Mouse (Mus musculus) gonadal fat pad, adult 2 months (tissue): Measurements from ENCODE around the gene Psmb5. TPM values are rescaled to one million over a fixed set of nuclear protein-coding genes. Genes with fewer than 3 reads are reported as not detected.

Source experiments
- polyA plus RNA-seq: library from polyadenylated mRNA; depleted of rRNA; stranded (reverse); fragments of >200 nt; gene quantifications from 2 replicates; pipeline ENCODE4 v1.2.3, GENCODE M21; 2012; rRNA removed

Gene Psmb5
- polyA plus RNA-seq, 1 experiment = 260 TPM

Other genes with a start within 250 kb of the Psmb5 start
- 9.1 and 10.0 TPM in 2 replicates for gene Slc7a7, start 200.2 kb downstream of the Psmb5 start, polyA plus RNA-seq
- 219 and 296 TPM in 2 replicates for gene Mrpl52, start 191.1 kb downstream of the Psmb5 start, polyA plus RNA-seq
- gene Mmp14, start 186.4 kb downstream of the Psmb5 start, polyA plus RNA-seq = 80.8 and 143 TPM in 2 replicates
- 125 and 172 TPM in 2 replicates for gene Lrp10, start 153.9 kb downstream of the Psmb5 start, polyA plus RNA-seq
- 0.59 and 0.75 TPM in 2 replicates for gene Rem2, start 141.9 kb downstream of the Psmb5 start, polyA plus RNA-seq
- gene Prmt5, start 100.5 kb downstream of the Psmb5 start, polyA plus RNA-seq = 34.3 and 41.9 TPM in 2 replicates
- 49.0 and 57.0 TPM in 2 replicates for gene Haus4, start 63.4 kb downstream of the Psmb5 start, polyA plus RNA-seq
- gene Ajuba, start 40.5 kb downstream of the Psmb5 start, polyA plus RNA-seq = 31.5 and 32.2 TPM in 2 replicates
- gene 4931414P19Rik, start 12.0 kb downstream of the Psmb5 start, polyA plus RNA-seq = 10.9 and 14.6 TPM in 2 replicates
- not detected in 2 replicates for gene Psmb11, start 3.4 kb upstream of the Psmb5 start, polyA plus RNA-seq
- not detected in 2 replicates for gene Gm17606, start 22.9 kb upstream of the Psmb5 start, polyA plus RNA-seq
- gene Cdh24, start 23.3 kb upstream of the Psmb5 start, polyA plus RNA-seq = 3.8 and 5.4 TPM in 2 replicates
- 57.6 and 61.5 TPM in 2 replicates for gene 1700123O20Rik, start 68.2 kb upstream of the Psmb5 start, polyA plus RNA-seq
- gene Acin1, start 68.9 kb upstream of the Psmb5 start, polyA plus RNA-seq = 94.9 and 98.3 TPM in 2 replicates
- 0.08 and 0.16 TPM in 2 replicates for gene Gm29776, start 80.8 kb upstream of the Psmb5 start, polyA plus RNA-seq
- 0.48 and 0.63 TPM in 2 replicates for gene Cebpe, start 94.2 kb upstream of the Psmb5 start, polyA plus RNA-seq
- 41.8 and 54.3 TPM in 2 replicates for gene Slc7a8, start 163.9 kb upstream of the Psmb5 start, polyA plus RNA-seq
- gene Rnf212b, start 196.1 kb upstream of the Psmb5 start, polyA plus RNA-seq = not detected in 2 replicates